Mouse (Mus musculus): ENCODE measurements at regions not wholly inside any gene's neighbourhood (a gene's known extent, or its start where the extent isn't known, plus 50 kb on each side); places are given as distances from the start of the nearest gene placed in this dataset.

DNA sequence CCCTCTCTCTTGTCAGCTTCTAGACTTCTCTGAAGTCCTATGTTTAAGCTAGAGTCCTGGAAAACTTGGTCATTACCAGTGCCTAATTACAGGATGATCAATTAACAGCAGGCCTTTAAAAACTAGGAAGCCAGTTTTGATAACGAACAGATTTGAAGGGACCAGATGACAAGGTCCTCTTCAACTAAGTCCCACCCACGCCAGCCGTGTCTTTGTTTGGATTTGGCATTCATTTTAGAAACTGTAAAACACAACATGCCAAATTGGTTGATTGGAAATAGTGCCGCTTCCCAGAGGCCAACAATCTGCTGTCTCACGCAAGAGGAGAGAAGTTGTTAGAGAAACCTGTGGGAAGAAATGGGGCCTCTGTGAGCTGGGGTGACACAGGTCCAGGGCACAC is 155.4 kb upstream of the Habp2 start:
- TF ChIP-seq E2F4 (IDR thresholded peaks at IDR 0.05; ENCODE audit: insufficient read depth) (no peak), POLR2A (IDR thresholded peaks at IDR 0.05; ENCODE audit: insufficient read length, low read depth) (no peak), MAX (IDR thresholded peaks at IDR 0.05; ENCODE audit: low read depth) (no peak), USF1 (IDR thresholded peaks at IDR 0.05; ENCODE audit: low read depth) (no peak), SRF (IDR thresholded peaks at IDR 0.05; ENCODE audit: control insufficient read depth, insufficient read length, low read depth) (no peak), TCF12 (IDR thresholded peaks at IDR 0.05; ENCODE audit: insufficient read depth, poor library complexity, severe bottlenecking) (no peak), MYOD1 (IDR thresholded peaks at IDR 0.05; ENCODE audit: control insufficient read depth in 1 of 3, insufficient read length in 2 of 3, low read depth in 2 of 3) (no peak), REST (IDR thresholded peaks at IDR 0.05; ENCODE audit: insufficient read depth, insufficient read length) (no peak), TCF3 (IDR thresholded peaks at IDR 0.05; ENCODE audit: insufficient read length, low read depth) (no peak), CEBPB (IDR thresholded peaks at IDR 0.05; ENCODE audit: insufficient read depth, poor library complexity, severe bottlenecking) (no peak)

All from myocyte (in vitro differentiated cells).